Mouse (Mus musculus): ENCODE results near the gene 4922502D21Rik.

DNA sequence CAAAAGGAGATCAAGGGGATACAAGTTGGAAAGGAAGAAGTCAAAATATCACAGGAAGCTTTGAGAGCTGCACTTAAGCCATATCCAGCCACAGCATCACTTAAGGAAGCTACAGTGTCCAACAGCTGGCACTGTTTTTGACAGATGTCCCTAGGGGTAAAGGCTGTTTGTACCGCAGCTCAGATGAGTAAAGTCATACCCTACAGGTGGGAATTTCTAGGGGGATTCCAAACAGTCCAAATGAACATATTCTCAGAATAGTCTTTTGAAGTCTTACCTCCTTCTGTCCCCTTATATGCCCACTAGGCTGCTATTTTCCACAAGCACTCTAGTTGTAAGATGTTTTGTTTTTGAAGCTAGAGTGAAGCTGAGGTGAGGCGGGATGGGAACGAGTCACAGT is 19.1 kb downstream of the 4922502D21Rik start:
- TF ChIP-seq CTCF (IDR thresholded peaks at IDR 0.05; ENCODE audit: extremely low read depth, insufficient read length, insufficient replicate concordance, low read depth, low read length), result no peak
- TF ChIP-seq POLR2A (IDR thresholded peaks at IDR 0.05; ENCODE audit: low read depth, low read length), result no peak
